Mouse (Mus musculus) left cerebral cortex, adult 18-20 months (tissue): ENCODE measurements around the gene Plxnb3. TPM values are rescaled to one million over a fixed set of nuclear protein-coding genes. Genes with fewer than 3 reads are reported as not detected.
"Not testable (repeated sequence)": the region's sequence is repeated elsewhere in the genome, so short reads cannot be mapped to it uniquely, and the experiment has no call there.

Experiments
- DNase-seq, 2 experiments: peaks; one replicate each; pipeline ENCODE4 v3.0.0; 2021 to 2022; ENCODE audit warnings: low spot score in 2 of 2, mixed read lengths in 1 of 2
- long read RNA-seq, 2 experiments: library from polyadenylated mRNA; stranded (forward); transcript quantifications; one replicate each; pipeline ENCODE4 v2.0.0; 2021
- total RNA-seq, 2 experiments: library from RNA; stranded (reverse); gene quantifications; 2 replicates each; pipeline ENCODE4 v1.2.3; 2021

Plxnb3 gene
- total RNA-seq, result 1 to 10 TPM; 7.7 to 7.9 TPM
- long read RNA-seq, experiment 1, partial matches to known transcripts, result 5 of 7 reads
- long read RNA-seq, experiment 1, other reads (novel, unspliced or antisense), result 2 of 7 reads
- long read RNA-seq, experiment 2, partial matches to known transcripts, result 5 of 20 reads
- long read RNA-seq, experiment 2, other reads (novel, unspliced or antisense), result 15 of 20 reads

- DNase-seq, result no peak
These were observed at the start of gene Plxnb3 for GRCm38 (mm10) chrX:73756334-73757140. Plxnb3 (plus strand) TSS chrX:73757090.

- DNase-seq, result peak; percentile 5 to 7
These were observed 41.3 kb upstream of the Plxnb3 start for GRCm38 (mm10) chrX:73715476-73716108.

- DNase-seq, result peak; percentile 80 to 84
These were observed 40.7 kb upstream of the Plxnb3 start, which contains the start of the genes Bcap31 and Abcd1 for GRCm38 (mm10) chrX:73716109-73716661. Bcap31 (minus strand) TSS chrX:73716175. Abcd1 (plus strand) TSS chrX:73716597.

- peak in 1 of 2 experiments; percentile 13 for DNase-seq
These were observed 40.0 kb upstream of the Plxnb3 start for GRCm38 (mm10) chrX:73716709-73717545.

GRCm38 (mm10) chrX:73717667-73718066 lies 39.2 kb upstream of the Plxnb3 start:
- DNase-seq, result no peak

GRCm38 (mm10) chrX:73718271-73718670 lies 38.6 kb upstream of the Plxnb3 start:
- no peak for DNase-seq

- DNase-seq, result peak in 1 of 2 experiments; percentile 7
These were observed 38.1 kb upstream of the Plxnb3 start for GRCm38 (mm10) chrX:73718686-73719362.

GRCm38 (mm10) chrX:73730908-73731307 lies 26.0 kb upstream of the Plxnb3 start:
- no peak for DNase-seq

- DNase-seq, result no peak
These were observed 18.7 kb upstream of the Plxnb3 start for GRCm38 (mm10) chrX:73738155-73738554.

- no peak for DNase-seq
These were observed 17.7 kb upstream of the Plxnb3 start for GRCm38 (mm10) chrX:73739151-73739550.

- not testable (repeated sequence) for DNase-seq
These were observed 17.0 kb upstream of the Plxnb3 start for GRCm38 (mm10) chrX:73739841-73740240.

GRCm38 (mm10) chrX:73744774-73745481 lies 12.0 kb upstream of the Plxnb3 start:
- no peak for DNase-seq

- DNase-seq, result no peak
These were observed 7.9 kb upstream of the Plxnb3 start for GRCm38 (mm10) chrX:73748977-73749376.

- peak in 1 of 2 experiments; percentile 25 for DNase-seq
These were observed 1.9 kb downstream of the Plxnb3 start for GRCm38 (mm10) chrX:73758611-73759290.

- no peak for DNase-seq
These were observed 8.4 kb downstream of the Plxnb3 start for GRCm38 (mm10) chrX:73765311-73765710.

GRCm38 (mm10) chrX:73767267-73767666 lies 10.4 kb downstream of the Plxnb3 start:
- no peak for DNase-seq

- DNase-seq, result peak in 1 of 2 experiments; percentile 47
These were observed 17.4 kb downstream of the Plxnb3 start, which contains the start of gene Srpk3 for GRCm38 (mm10) chrX:73774168-73774760. Srpk3 (plus strand) TSS chrX:73774405.

- no peak for DNase-seq
These were observed 18.1 kb downstream of the Plxnb3 start for GRCm38 (mm10) chrX:73774802-73775483.
